Mouse (Mus musculus) liver, adult (tissue): ENCODE data around the gene Sdc1.

Source experiments
- GATA4 ChIP-seq: IDR thresholded peaks from 2 replicates; pipeline ENCODE4 v1.6.1; 2014; ENCODE audit warnings: mild to moderate bottlenecking, low read length; ENCODE audit not compliant: insufficient replicate concordance

The Sdc1 gene

GRCm38 (mm10) chr12:8804077-8804456 lies 32.9 kb downstream of the Sdc1 start:
- no peak for TF ChIP-seq GATA4

- TF ChIP-seq GATA4 = no peak
Measured at GRCm38 (mm10) chr12:8804934-8805722, 34.0 kb downstream of the Sdc1 start.

GRCm38 (mm10) chr12:8809086-8809485 lies 38.0 kb downstream of the Sdc1 start:
- TF ChIP-seq GATA4 = peak; percentile 73; the same call in 1 of the 2 replicates

DNA sequence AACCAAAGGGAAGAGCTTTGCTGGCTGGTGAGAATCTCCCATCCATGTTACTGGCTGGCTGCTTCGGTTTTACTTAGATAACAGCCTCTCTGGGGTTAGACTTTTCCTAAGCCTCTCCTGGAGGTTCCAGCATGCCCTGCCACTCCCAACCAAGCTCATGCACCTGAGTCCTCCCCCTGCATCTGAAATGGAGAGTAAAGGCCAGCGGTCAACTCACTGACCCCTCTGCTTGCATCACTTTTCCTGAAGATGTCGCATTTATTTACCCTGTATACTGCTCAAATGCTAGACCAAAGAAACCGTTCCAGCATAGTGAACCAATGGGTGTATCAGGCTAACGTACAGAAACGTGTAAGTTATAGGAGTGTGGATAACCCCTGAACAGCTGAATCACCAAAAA lies 38.5 kb downstream of the Sdc1 start:
- TF ChIP-seq GATA4 = no peak

DNA sequence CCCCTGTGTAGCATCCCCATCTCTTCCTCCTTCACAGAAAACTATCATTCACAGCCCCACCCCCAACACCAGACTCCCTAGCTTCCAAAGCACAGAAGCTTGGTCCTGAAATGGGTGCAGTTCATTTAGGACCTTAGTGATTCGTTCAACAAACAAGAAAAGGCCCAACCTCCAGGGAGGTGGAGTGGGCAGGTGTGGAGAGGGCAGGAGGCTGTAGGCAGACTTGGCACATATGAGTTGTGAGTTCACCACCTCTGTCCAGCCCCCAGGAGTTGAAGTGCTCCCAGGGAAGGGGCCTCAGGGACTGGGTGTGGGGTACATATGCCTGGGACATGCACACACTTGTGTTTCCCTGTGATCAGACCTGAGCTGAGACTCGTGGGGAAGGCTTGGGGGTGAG lies 39.8 kb downstream of the Sdc1 start:
- TF ChIP-seq GATA4 = no peak

DNA sequence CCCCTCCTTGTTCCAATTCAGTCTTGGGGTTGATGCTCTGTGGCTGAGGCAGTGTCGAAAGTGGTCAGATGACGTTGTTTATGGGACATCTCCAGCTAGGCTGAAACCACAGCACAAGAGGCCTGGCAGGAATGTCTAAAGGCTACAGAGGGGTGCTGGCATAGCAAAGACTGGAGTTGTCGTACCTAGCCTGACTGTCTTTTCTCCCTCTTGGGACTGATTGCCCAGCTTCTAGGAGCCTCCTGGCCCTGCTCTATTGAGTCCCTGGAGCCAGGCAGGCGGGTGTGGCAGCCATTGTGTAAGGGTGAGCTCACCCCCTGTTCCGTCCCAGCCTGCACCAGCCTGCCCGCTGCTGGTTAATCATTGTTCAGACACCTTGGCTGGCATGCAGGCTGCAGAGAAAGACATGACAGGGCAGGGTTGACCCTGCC lies 40.3 kb downstream of the Sdc1 start:
- no peak for TF ChIP-seq GATA4

- TF ChIP-seq GATA4 = no peak
Measured at GRCm38 (mm10) chr12:8811894-8812560, 40.9 kb downstream of the Sdc1 start.

- TF ChIP-seq GATA4 = no peak
Measured at GRCm38 (mm10) chr12:8817467-8818232, 46.5 kb downstream of the Sdc1 start.

DNA sequence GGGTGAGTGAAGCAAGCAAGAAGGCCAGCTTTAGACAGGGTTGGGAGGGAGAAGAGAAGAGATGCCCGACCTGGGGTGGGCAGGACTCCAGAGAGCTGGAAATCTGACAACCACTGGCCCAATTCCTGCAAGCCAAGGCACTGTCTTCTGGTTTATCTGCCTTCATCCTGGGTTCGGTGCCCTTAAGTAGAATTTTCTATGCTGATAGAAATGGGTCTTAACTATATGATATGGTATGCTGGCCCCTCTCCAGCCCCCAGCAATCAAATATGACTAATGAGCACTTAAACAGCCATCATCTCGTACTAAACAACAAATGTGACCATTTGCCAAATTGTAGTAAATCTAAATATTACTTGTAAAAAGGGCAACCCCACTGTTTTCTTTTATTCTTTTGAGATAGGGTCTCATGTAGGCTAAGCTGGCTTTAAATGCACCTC lies 47.1 kb downstream of the Sdc1 start:
- no peak for TF ChIP-seq GATA4

GRCm38 (mm10) chr12:8824995-8825703 lies 54.0 kb downstream of the Sdc1 start:
- no peak for TF ChIP-seq GATA4

GRCm38 (mm10) chr12:8827014-8827715 lies 56.0 kb downstream of the Sdc1 start:
- TF ChIP-seq GATA4 = no peak

GRCm38 (mm10) chr12:8829032-8829660 lies 58.0 kb downstream of the Sdc1 start:
- TF ChIP-seq GATA4 = peak; percentile 94

- TF ChIP-seq GATA4 = peak; percentile 86; the same call in 1 of the 2 replicates
Measured at GRCm38 (mm10) chr12:8829661-8830040, 58.5 kb downstream of the Sdc1 start.
